ENCODE assay signal across 24 mouse cellular contexts in genomic region chr1:89668635-89669034, GRCm38 (mm10).
DNase-seq lines count a peak whose midpoint lies in the region; ATAC-seq and TF ChIP-seq lines count a peak whose summit lies in the region.
"Had no signal": no experiment of that assay in that cellular context is flagged by ENCODE, and none has a peak within 500 bp of the region (broad histone marks: within the 10 kb centered on the region; RNA-seq: fewer than 3 reads in every experiment).

No protein-coding gene starts in this region.

- no peak for TF ChIP-seq POLR2A in cerebellum, adult 2 months (IDR thresholded peaks at IDR 0.05; ENCODE audit: borderline replicate concordance, insufficient read depth, low read length)

- H3K36me3 ChIP-seq in forebrain, embryonic 14.5 days (ENCODE audit: control insufficient read depth, insufficient read depth, low read length): peaks cover 39% of the 10 kb centered on the region
- H3K36me3 ChIP-seq in forebrain, embryonic 12.5 days (replicated peaks): peaks cover 40% of the 10 kb centered on the region
- H3K36me3 ChIP-seq in kidney, embryonic 16.5 days (ENCODE audit: insufficient read depth, low read length): peaks cover 36% of the 10 kb centered on the region
- H3K36me3 ChIP-seq: G1E had no signal

- H3K9me3 ChIP-seq in forebrain, embryonic 14.5 days (replicated peaks; ENCODE audit: control insufficient read depth, low read length): no peaks in the 10 kb centered on the region
- no peaks in the 10 kb centered on the region for H3K9me3 ChIP-seq in forebrain, embryonic 12.5 days
- H3K9me3 ChIP-seq in kidney, embryonic 16.5 days (ENCODE audit: low read length): 0 out of 2 replicates have a peak, but pooled peaks cover 1% of the 10 kb centered on the region
- H3K9me3 ChIP-seq: embryonic facial prominence, embryonic 12.5 days; heart, embryonic 12.5 days; hindbrain, embryonic 13.5 days; intestine, embryonic 15.5 days; limb, embryonic 15.5 days; midbrain, embryonic 13.5 days; neural tube, embryonic 15.5 days had no signal

- no peak overlapping the region for H3K27ac ChIP-seq in forebrain, embryonic 14.5 days (ENCODE audit: low read depth, low read length)
- H3K27ac ChIP-seq in forebrain, embryonic 12.5 days: no peak overlapping the region
- no peak overlapping the region for H3K27ac ChIP-seq in cerebellum, adult 2 months (ENCODE audit: insufficient read depth, low read length)
- no peak overlapping the region for H3K27ac ChIP-seq in kidney, embryonic 16.5 days (ENCODE audit: low read length)
- H3K27ac ChIP-seq: embryonic facial prominence, embryonic 12.5 days; hindbrain, embryonic 13.5 days; intestine, embryonic 15.5 days; limb, embryonic 15.5 days; midbrain, embryonic 13.5 days; neural tube, embryonic 15.5 days had no signal

- ATAC-seq in forebrain, embryonic 14.5 days: no peak
- ATAC-seq in forebrain, embryonic 12.5 days (ENCODE audit: low FRiP score): no peak
- no peak for ATAC-seq in kidney, embryonic 16.5 days (ENCODE audit: low FRiP score, low TSS enrichment)
- ATAC-seq: activated CD4-positive, CD25-positive, alpha-beta regulatory T cell, adult 4 months; intestine, embryonic 15.5 days; midbrain, embryonic 13.5 days had no signal

- no peak overlapping the region for H3K4me2 ChIP-seq in forebrain, embryonic 14.5 days (ENCODE audit: low read length)
- no peak overlapping the region for H3K4me2 ChIP-seq in forebrain, embryonic 12.5 days
- no peak overlapping the region for H3K4me2 ChIP-seq in kidney, embryonic 16.5 days (replicated peaks; ENCODE audit: low read depth, low read length)
- H3K4me2 ChIP-seq: embryonic facial prominence, embryonic 12.5 days; heart, embryonic 12.5 days; hindbrain, embryonic 13.5 days; intestine, embryonic 15.5 days; limb, embryonic 15.5 days; midbrain, embryonic 13.5 days; neural tube, embryonic 15.5 days had no signal

- TF ChIP-seq CTCF in cerebellum, adult 2 months (IDR thresholded peaks at IDR 0.05; ENCODE audit: borderline replicate concordance, insufficient read depth, low read depth, low read length): no peak

- peaks cover 14% of the 10 kb centered on the region; the same call in 1 of the 2 replicates for H3K4me1 ChIP-seq in forebrain, embryonic 14.5 days (ENCODE audit: control insufficient read depth, insufficient read depth, low read length)
- H3K4me1 ChIP-seq in forebrain, embryonic 12.5 days: peaks cover 27% of the 10 kb centered on the region
- H3K4me1 ChIP-seq in cerebellum, adult 2 months (ENCODE audit: control insufficient read depth, insufficient read depth, low read length): peaks cover 7% of the 10 kb centered on the region
- no peaks in the 10 kb centered on the region for H3K4me1 ChIP-seq in kidney, embryonic 16.5 days (ENCODE audit: insufficient read depth, low read length)
- H3K4me1 ChIP-seq: heart, embryonic 12.5 days; intestine, embryonic 15.5 days; limb, embryonic 15.5 days had no signal

- whole genome bisulfite sequencing in forebrain, embryonic 14.5 days: 67% methylated on average over 9 of the region's 9 CpGs
- 79% methylated on average over 9 of the region's 9 CpGs for WGBS in forebrain, embryonic 12.5 days
- WGBS in cerebellum, adult 2 months: 15% methylated on average over 9 of the region's 9 CpGs
- 79% methylated on average over 9 of the region's 9 CpGs for WGBS in kidney, embryonic 16.5 days

- no peak overlapping the region for H3K9ac ChIP-seq in forebrain, embryonic 14.5 days (ENCODE audit: low read length)
- H3K9ac ChIP-seq in forebrain, embryonic 12.5 days: no peak overlapping the region
- H3K9ac ChIP-seq in kidney, embryonic 16.5 days (replicated peaks; ENCODE audit: low read length): no peak overlapping the region
- H3K9ac ChIP-seq: embryonic facial prominence, embryonic 12.5 days; heart, embryonic 12.5 days; hindbrain, embryonic 13.5 days; intestine, embryonic 15.5 days; limb, embryonic 15.5 days; midbrain, embryonic 13.5 days; neural tube, embryonic 15.5 days had no signal

- peaks cover 72% of the 10 kb centered on the region for H3K27me3 ChIP-seq in forebrain, embryonic 14.5 days (replicated peaks; ENCODE audit: control insufficient read depth, insufficient read depth, low read length)
- H3K27me3 ChIP-seq in forebrain, embryonic 12.5 days: peaks cover 86% of the 10 kb centered on the region
- no peaks in the 10 kb centered on the region for H3K27me3 ChIP-seq in cerebellum, adult 2 months (ENCODE audit: control insufficient read depth, insufficient read depth, low read length)
- no peaks in the 10 kb centered on the region for H3K27me3 ChIP-seq in kidney, embryonic 16.5 days (ENCODE audit: insufficient read depth, low read length)
- H3K27me3 ChIP-seq: embryonic facial prominence, embryonic 12.5 days; heart, embryonic 12.5 days; intestine, embryonic 15.5 days; limb, embryonic 15.5 days; neural tube, embryonic 15.5 days had no signal

- no peak overlapping the region for H3K4me3 ChIP-seq in forebrain, embryonic 14.5 days (ENCODE audit: low read depth, low read length)
- no peak overlapping the region for H3K4me3 ChIP-seq in forebrain, embryonic 12.5 days (replicated peaks)
- no peak overlapping the region for H3K4me3 ChIP-seq in cerebellum, adult 2 months (replicated peaks; ENCODE audit: insufficient read depth, low read depth, low read length)
- H3K4me3 ChIP-seq in kidney, embryonic 16.5 days (ENCODE audit: low read length): no peak overlapping the region
- H3K4me3 ChIP-seq: embryonic facial prominence, embryonic 12.5 days; erythroblast, embryonic 14.5 days; heart, embryonic 12.5 days; hindbrain, embryonic 13.5 days; intestine, embryonic 15.5 days; limb, embryonic 15.5 days; midbrain, embryonic 13.5 days; myocyte; neural tube, embryonic 15.5 days had no signal

- peak; percentile 77 for DNase-seq in forebrain, embryonic 14.5 days (ENCODE audit: low spot score)
- peak; percentile 17 to 55 for DNase-seq in layer of hippocampus, postnatal 14 days (ENCODE audit: low spot score in 2 of 2)
- no peak for DNase-seq in layer of hippocampus, postnatal 10 days (ENCODE audit: low spot score in 2 of 2)
- DNase-seq in cerebellum, adult 2 months: peak; percentile 75 to 83
- peak; percentile 68 to 73 for DNase-seq in cerebellum, postnatal 36 days
- DNase-seq in kidney, postnatal 14 days: no peak
- DNase-seq: adrenal gland, postnatal 10 days; gastrocnemius, postnatal 10 days; heart, adult 11 months; heart, postnatal 14 days; lung, postnatal 10 days had no signal

Comparison
In these comparisons a context has a peak if more than half of its experiments do, and no peak if none do; other contexts are left out.
1. DNase-seq: peak in forebrain, embryonic 14.5 days (single experiment), layer of hippocampus, postnatal 14 days (2 of 2), cerebellum, adult 2 months (2 of 2) and cerebellum, postnatal 36 days (2 of 2); none in layer of hippocampus, postnatal 10 days (0 of 2) and kidney, postnatal 14 days (single experiment).